Mouse (Mus musculus) cerebellum, adult 2 months (tissue): ENCODE results near the gene Ccdc148.

ENCODE experiments used
- CTCF ChIP-seq: fragments of 200-500 bp; IDR thresholded peaks from 2 replicates; pipeline ENCODE4 v1.5.1; 2011; ENCODE audit warnings: low read depth, mild to moderate bottlenecking, control low read depth, low read length, moderate library complexity, borderline replicate concordance; ENCODE audit not compliant: insufficient read depth
- POLR2A ChIP-seq: fragments of 200-500 bp; IDR thresholded peaks from 2 replicates; pipeline ENCODE4 v1.6.1; 2011; ENCODE audit warnings: low read length, control low read depth, borderline replicate concordance; ENCODE audit not compliant: insufficient read depth

DNA sequence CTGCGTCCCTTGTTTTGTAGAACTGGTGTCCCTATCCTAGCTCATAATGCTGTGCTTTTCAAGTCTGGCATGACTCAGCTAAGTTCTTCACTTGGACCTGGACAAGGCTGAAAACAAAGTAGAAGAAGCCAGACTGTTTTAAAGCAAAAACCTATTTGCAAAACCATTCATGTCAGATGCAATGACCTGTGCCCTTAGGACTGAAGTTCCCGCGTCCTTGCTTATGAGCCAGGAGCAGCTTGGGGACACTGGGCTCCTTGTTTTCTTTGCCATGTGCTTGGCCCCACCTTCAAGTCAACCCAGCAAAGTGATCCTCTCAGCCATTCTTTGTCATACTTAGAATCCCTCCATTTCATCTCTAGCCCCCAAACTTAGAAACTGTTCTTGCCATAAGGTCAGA lies 125.3 kb downstream of the Ccdc148 start:
- no peak for TF ChIP-seq CTCF
- no peak for TF ChIP-seq POLR2A
